In genomic region chr7:28358431-28358830, GRCm38 (mm10) we compare ENCODE assay signal across 8 mouse cellular contexts. TPM values are rescaled to one million over a fixed set of nuclear protein-coding genes. Genes with fewer than 3 reads are reported as not detected.
DNase-seq lines count a peak whose midpoint lies in the region; ATAC-seq lines count a peak whose summit lies in the region.
"Had no signal": no experiment of that assay in that cellular context is flagged by ENCODE, and none has a peak within 500 bp of the region (broad histone marks: within the 10 kb centered on the region; RNA-seq: fewer than 3 reads in every experiment).

No protein-coding gene starts in this region.

- 73% methylated on average over 7 of the region's 7 CpGs for WGBS in hindbrain, embryonic 15.5 days
- 68% methylated on average over 7 of the region's 7 CpGs for WGBS in hindbrain, embryonic 10.5 days
- 50% methylated on average over 7 of the region's 7 CpGs for WGBS in embryonic facial prominence, embryonic 14.5 days
- 46% methylated on average over 7 of the region's 7 CpGs for WGBS in intestine, embryonic 16.5 days
- WGBS in midbrain, embryonic 16.5 days: 42% methylated on average over 7 of the region's 7 CpGs

- peaks cover 9% of the 10 kb centered on the region; the same call in 1 of the 2 replicates for H3K4me1 ChIP-seq in hindbrain, embryonic 15.5 days (replicated peaks)
- H3K4me1 ChIP-seq in hindbrain, embryonic 10.5 days (replicated peaks): peaks cover 23% of the 10 kb centered on the region
- H3K4me1 ChIP-seq in embryonic facial prominence, embryonic 14.5 days (ENCODE audit: control insufficient read depth, insufficient read depth, low read length): peaks cover 14% of the 10 kb centered on the region; the same call in 1 of the 2 replicates
- H3K4me1 ChIP-seq in intestine, embryonic 16.5 days (ENCODE audit: control insufficient read depth, insufficient read depth, low read length): peaks cover 24% of the 10 kb centered on the region
- peaks cover 6% of the 10 kb centered on the region; the same call in 1 of the 2 replicates for H3K4me1 ChIP-seq in midbrain, embryonic 16.5 days (ENCODE audit: control insufficient read depth, insufficient read depth, low read length)

- H3K4me3 ChIP-seq in hindbrain, embryonic 15.5 days: no peak overlapping the region
- H3K4me3 ChIP-seq in hindbrain, embryonic 10.5 days: no peak overlapping the region
- no peak overlapping the region for H3K4me3 ChIP-seq in embryonic facial prominence, embryonic 14.5 days (ENCODE audit: low read depth, low read length)
- no peak overlapping the region for H3K4me3 ChIP-seq in intestine, embryonic 16.5 days (ENCODE audit: low read length)
- H3K4me3 ChIP-seq in midbrain, embryonic 16.5 days (ENCODE audit: low read depth, low read length): no peak overlapping the region

- no peak overlapping the region for H3K9ac ChIP-seq in hindbrain, embryonic 15.5 days
- H3K9ac ChIP-seq in embryonic facial prominence, embryonic 14.5 days (ENCODE audit: low read depth, low read length): no peak overlapping the region
- 0 out of 2 replicates have a peak overlapping the region, but pooled peaks have one; percentile 7 for H3K9ac ChIP-seq in intestine, embryonic 16.5 days (ENCODE audit: low read depth, low read length)
- H3K9ac ChIP-seq in midbrain, embryonic 16.5 days (ENCODE audit: low read depth, low read length): no peak overlapping the region

- H3K27me3 ChIP-seq in hindbrain, embryonic 15.5 days: no peaks in the 10 kb centered on the region
- H3K27me3 ChIP-seq in hindbrain, embryonic 10.5 days (ENCODE audit: insufficient read depth, poor library complexity, severe bottlenecking): no peaks in the 10 kb centered on the region
- no peaks in the 10 kb centered on the region for H3K27me3 ChIP-seq in embryonic facial prominence, embryonic 14.5 days (replicated peaks; ENCODE audit: control insufficient read depth, insufficient read depth, low read length)
- no peaks in the 10 kb centered on the region for H3K27me3 ChIP-seq in intestine, embryonic 16.5 days (replicated peaks; ENCODE audit: control insufficient read depth, insufficient read depth, low read length)
- no peaks in the 10 kb centered on the region for H3K27me3 ChIP-seq in midbrain, embryonic 16.5 days (ENCODE audit: control insufficient read depth, insufficient read depth, low read depth, low read length)

- no peak overlapping the region for H3K4me2 ChIP-seq in hindbrain, embryonic 15.5 days
- H3K4me2 ChIP-seq in embryonic facial prominence, embryonic 14.5 days (ENCODE audit: low read depth, low read length): no peak overlapping the region
- no peak overlapping the region for H3K4me2 ChIP-seq in intestine, embryonic 16.5 days (ENCODE audit: low read depth, low read length)
- no peak overlapping the region for H3K4me2 ChIP-seq in midbrain, embryonic 16.5 days (ENCODE audit: low read length)

- H3K36me3 ChIP-seq in hindbrain, embryonic 15.5 days: peaks cover 21% of the 10 kb centered on the region
- peaks cover 71% of the 10 kb centered on the region for H3K36me3 ChIP-seq in hindbrain, embryonic 10.5 days
- peaks cover 72% of the 10 kb centered on the region for H3K36me3 ChIP-seq in embryonic facial prominence, embryonic 14.5 days (ENCODE audit: control insufficient read depth, insufficient read depth, low read length)
- peaks cover 34% of the 10 kb centered on the region for H3K36me3 ChIP-seq in intestine, embryonic 16.5 days (ENCODE audit: control insufficient read depth, insufficient read depth, low read length)
- H3K36me3 ChIP-seq in midbrain, embryonic 16.5 days (ENCODE audit: control insufficient read depth, insufficient read depth, low read length): peaks cover 6% of the 10 kb centered on the region; the same call in 1 of the 2 replicates

- H3K27ac ChIP-seq in hindbrain, embryonic 15.5 days (replicated peaks): 0 out of 2 replicates have a peak overlapping the region, but pooled peaks have one; percentile 42
- no peak overlapping the region for H3K27ac ChIP-seq in hindbrain, embryonic 10.5 days
- peak overlapping the region; percentile 74 for H3K27ac ChIP-seq in embryonic facial prominence, embryonic 14.5 days (replicated peaks; ENCODE audit: low read depth, low read length)
- peak overlapping the region; percentile 60 for H3K27ac ChIP-seq in intestine, embryonic 16.5 days (ENCODE audit: low read length)
- H3K27ac ChIP-seq in midbrain, embryonic 16.5 days (ENCODE audit: low read length): peak overlapping the region; percentile 25; the same call in 1 of the 2 replicates

- DNase-seq in hindbrain, embryonic 10.5 days (ENCODE audit: low spot score): no peak
- no peak for DNase-seq in embryonic facial prominence, embryonic 14.5 days (ENCODE audit: low spot score)
- DNase-seq in right cerebral cortex, adult 2 months (ENCODE audit: low spot score in 2 of 2): no peak
- no peak for DNase-seq in cerebellum, postnatal 10 days
- DNase-seq: thymus, postnatal 4 days had no signal

- no peaks in the 10 kb centered on the region for H3K9me3 ChIP-seq in hindbrain, embryonic 15.5 days
- H3K9me3 ChIP-seq in hindbrain, embryonic 10.5 days: peaks cover 5% of the 10 kb centered on the region; the same call in 1 of the 2 replicates
- no peaks in the 10 kb centered on the region for H3K9me3 ChIP-seq in embryonic facial prominence, embryonic 14.5 days (ENCODE audit: control insufficient read depth, low read length)
- H3K9me3 ChIP-seq in intestine, embryonic 16.5 days (ENCODE audit: control insufficient read depth, low read length): no peaks in the 10 kb centered on the region
- no peaks in the 10 kb centered on the region for H3K9me3 ChIP-seq in midbrain, embryonic 16.5 days (replicated peaks; ENCODE audit: control insufficient read depth, low read length, poor library complexity, severe bottlenecking)

- no peak for ATAC-seq in hindbrain, embryonic 15.5 days (ENCODE audit: low FRiP score, low read depth)
- 0 out of 2 replicates have a peak, but pooled peaks have one; percentile 5 for ATAC-seq in embryonic facial prominence, embryonic 14.5 days (ENCODE audit: low read depth)
- ATAC-seq in intestine, embryonic 16.5 days: no peak
- ATAC-seq in midbrain, embryonic 16.5 days: no peak

RNA-seq across cellular contexts. Expression of gene Rps16, which starts 8.0 kb away (rescaled TPM):
- 444 and 501 TPM in 2 replicates for polyA plus RNA-seq in hindbrain, embryonic 15.5 days (2015; fragmentation: Nextera tagmentation; extraction: Ambion mirVana)
- polyA plus RNA-seq in hindbrain, embryonic 10.5 days (2016; fragmentation: Nextera tagmentation; extraction: Ambion mirVana): 777 and 925 TPM in 2 replicates
- 1,196 and 1,252 TPM in 2 replicates for polyA plus RNA-seq in embryonic facial prominence, embryonic 14.5 days (2014; fragmentation: Nextera tagmentation; extraction: Ambion mirVana)
- polyA plus RNA-seq in intestine, embryonic 16.5 days (2015; fragmentation: Nextera tagmentation; extraction: Ambion mirVana): 977 and 1,010 TPM in 2 replicates
- polyA plus RNA-seq in midbrain, embryonic 16.5 days (2015; fragmentation: Nextera tagmentation; extraction: Ambion mirVana): 414 and 435 TPM in 2 replicates

RNA-seq across cellular contexts. Expression of gene Plekhg2, which starts 14.0 kb away (rescaled TPM):
- 26.8 and 27.6 TPM in 2 replicates for polyA plus RNA-seq in hindbrain, embryonic 15.5 days (2015; fragmentation: Nextera tagmentation; extraction: Ambion mirVana)
- 82.4 and 93.0 TPM in 2 replicates for polyA plus RNA-seq in hindbrain, embryonic 10.5 days (2016; fragmentation: Nextera tagmentation; extraction: Ambion mirVana)
- polyA plus RNA-seq in embryonic facial prominence, embryonic 14.5 days (2014; fragmentation: Nextera tagmentation; extraction: Ambion mirVana): 41.1 and 51.3 TPM in 2 replicates
- 37.9 and 38.2 TPM in 2 replicates for polyA plus RNA-seq in intestine, embryonic 16.5 days (2015; fragmentation: Nextera tagmentation; extraction: Ambion mirVana)
- polyA plus RNA-seq in midbrain, embryonic 16.5 days (2015; fragmentation: Nextera tagmentation; extraction: Ambion mirVana): 22.9 and 23.1 TPM in 2 replicates

RNA-seq across cellular contexts. Expression of gene Supt5, which starts 19.9 kb away (rescaled TPM):
- polyA plus RNA-seq in hindbrain, embryonic 15.5 days (2015; fragmentation: Nextera tagmentation; extraction: Ambion mirVana): 94.0 and 104 TPM in 2 replicates
- polyA plus RNA-seq in hindbrain, embryonic 10.5 days (2016; fragmentation: Nextera tagmentation; extraction: Ambion mirVana): 107 and 118 TPM in 2 replicates
- polyA plus RNA-seq in embryonic facial prominence, embryonic 14.5 days (2014; fragmentation: Nextera tagmentation; extraction: Ambion mirVana): 70.5 and 82.3 TPM in 2 replicates
- polyA plus RNA-seq in intestine, embryonic 16.5 days (2015; fragmentation: Nextera tagmentation; extraction: Ambion mirVana): 77.1 and 79.2 TPM in 2 replicates
- polyA plus RNA-seq in midbrain, embryonic 16.5 days (2015; fragmentation: Nextera tagmentation; extraction: Ambion mirVana): 108 and 111 TPM in 2 replicates

RNA-seq across cellular contexts. Expression of gene Zfp36, which starts 21.6 kb away (rescaled TPM):
- 4.4 and 4.6 TPM in 2 replicates for polyA plus RNA-seq in hindbrain, embryonic 15.5 days (2015; fragmentation: Nextera tagmentation; extraction: Ambion mirVana)
- polyA plus RNA-seq in hindbrain, embryonic 10.5 days (2016; fragmentation: Nextera tagmentation; extraction: Ambion mirVana): 5.3 and 5.8 TPM in 2 replicates
- 13.5 and 14.4 TPM in 2 replicates for polyA plus RNA-seq in embryonic facial prominence, embryonic 14.5 days (2014; fragmentation: Nextera tagmentation; extraction: Ambion mirVana)
- 37.3 and 43.6 TPM in 2 replicates for polyA plus RNA-seq in intestine, embryonic 16.5 days (2015; fragmentation: Nextera tagmentation; extraction: Ambion mirVana)
- polyA plus RNA-seq in midbrain, embryonic 16.5 days (2015; fragmentation: Nextera tagmentation; extraction: Ambion mirVana): 2.9 and 3.3 TPM in 2 replicates

RNA-seq across cellular contexts. Expression of gene Med29, which starts 34.1 kb away (rescaled TPM):
- 46.1 and 46.6 TPM in 2 replicates for polyA plus RNA-seq in hindbrain, embryonic 15.5 days (2015; fragmentation: Nextera tagmentation; extraction: Ambion mirVana)
- 62.9 and 65.0 TPM in 2 replicates for polyA plus RNA-seq in hindbrain, embryonic 10.5 days (2016; fragmentation: Nextera tagmentation; extraction: Ambion mirVana)
- polyA plus RNA-seq in embryonic facial prominence, embryonic 14.5 days (2014; fragmentation: Nextera tagmentation; extraction: Ambion mirVana): 44.1 and 48.2 TPM in 2 replicates
- 52.6 and 53.9 TPM in 2 replicates for polyA plus RNA-seq in intestine, embryonic 16.5 days (2015; fragmentation: Nextera tagmentation; extraction: Ambion mirVana)
- polyA plus RNA-seq in midbrain, embryonic 16.5 days (2015; fragmentation: Nextera tagmentation; extraction: Ambion mirVana): 39.6 and 40.3 TPM in 2 replicates
